Mouse (Mus musculus) liver, embryonic 15.5 days (tissue): ENCODE measurements around the gene Ubd. TPM values are rescaled to one million over a fixed set of nuclear protein-coding genes. Genes with fewer than 3 reads are reported as not detected.

ENCODE experiments used
- ATAC-seq: fragments of 200-750 bp; cut with Nextera tagmentation; 2 replicates; pipeline ENCODE4 v1.8.0; 2017; ENCODE audit warnings: moderate number of reproducible peaks, mild to moderate bottlenecking, moderate library complexity; ENCODE audit not compliant: insufficient read depth
- H3K27ac ChIP-seq: fragments of 300-500 bp; sonication (generic); replicated peaks from 2 replicates; pipeline ENCODE4 v1.5.1; 2015; ENCODE audit warnings: mild to moderate bottlenecking, inconsistent platforms
- H3K27me3 ChIP-seq: fragments of 300-500 bp; sonication (generic); 2 replicates; pipeline ENCODE4 v1.6.1; 2015; ENCODE audit warnings: mild to moderate bottlenecking, inconsistent platforms
- H3K36me3 ChIP-seq: fragments of 300-500 bp; sonication (generic); replicated peaks from 2 replicates; pipeline ENCODE4 v1.6.1; 2015; ENCODE audit warnings: moderate library complexity, mild to moderate bottlenecking, inconsistent platforms
- H3K4me1 ChIP-seq: fragments of 300-500 bp; sonication (generic); replicated peaks from 2 replicates; pipeline ENCODE4 v1.6.1; 2015; ENCODE audit warnings: inconsistent platforms
- H3K4me2 ChIP-seq: fragments of 300-500 bp; sonication (generic); 2 replicates; pipeline ENCODE4 v1.6.1; 2015; ENCODE audit warnings: moderate library complexity, mild to moderate bottlenecking, inconsistent platforms
- H3K4me3 ChIP-seq: fragments of 300-500 bp; sonication (generic); replicated peaks from 2 replicates; pipeline ENCODE4 v1.5.1; 2015; ENCODE audit warnings: mild to moderate bottlenecking, inconsistent platforms
- H3K9ac ChIP-seq: fragments of 300-500 bp; sonication (generic); 2 replicates; pipeline ENCODE4 v1.6.1; 2015; ENCODE audit warnings: moderate library complexity, mild to moderate bottlenecking, inconsistent platforms
- H3K9me3 ChIP-seq: fragments of 300-500 bp; sonication (generic); replicated peaks from 2 replicates; pipeline ENCODE4 v1.6.1; 2016; ENCODE audit warnings: inconsistent platforms
- WGBS: fragments of 180-500 bp; shearing (Covaris S2); methylation state at CpG from one replicate; pipeline ENCODE4 v1.1.7; 2015; ENCODE audit warnings: mixed read lengths; ENCODE audit not compliant: insufficient replicate concordance; 5-methylcytosine and 5-hydroxymethylcytosine counted together
- polyA plus RNA-seq: library from polyadenylated mRNA; unstranded; fragments of >200 nt; fragmentation: Nextera tagmentation; extraction: Ambion mirVana; gene quantifications from 2 replicates; pipeline ENCODE4 v1.2.1, GENCODE M21; 2015

The Ubd gene
- not detected in 2 replicates for polyA plus RNA-seq

GRCm38 (mm10) chr17:37193656-37194055, at the start of gene Ubd:
Ubd (plus strand) TSS chr17:37193892.
- H3K9ac ChIP-seq = no peak within 1 kb of the TSS
- no peak for ATAC-seq
- no peak within 1 kb of the TSS for H3K4me3 ChIP-seq
- WGBS = 60% methylated on average over 2 of the region's 2 CpGs
- H3K4me1 ChIP-seq = no peaks in the 10 kb centered on the region
- no peak within 1 kb of the TSS for H3K27ac ChIP-seq
- H3K27me3 ChIP-seq = peaks cover 38% of the 10 kb centered on the region
- H3K9me3 ChIP-seq = no peaks in the 10 kb centered on the region
- no peak within 1 kb of the TSS for H3K4me2 ChIP-seq
- no peaks in the 10 kb centered on the region for H3K36me3 ChIP-seq

GRCm38 (mm10) chr17:37161394-37161793, 32.3 kb upstream of the Ubd start, which contains the start of gene Olfr93:
Olfr93 (minus strand) TSS chr17:37161494.
- Histone ChIP-seq H3K27me3 (no peaks in the 10 kb centered on the region), H3K4me2 (no peak within 1 kb of the TSS), H3K9ac (no peak within 1 kb of the TSS), H3K27ac (no peak within 1 kb of the TSS), H3K9me3 (no peaks in the 10 kb centered on the region), H3K4me1 (no peaks in the 10 kb centered on the region), H3K36me3 (no peaks in the 10 kb centered on the region), H3K4me3 (no peak within 1 kb of the TSS)
- ATAC-seq = no peak

GRCm38 (mm10) chr17:37185474-37185873, 8.2 kb upstream of the Ubd start:
- H3K36me3 ChIP-seq = no peaks in the 10 kb centered on the region
- no peak overlapping the region for H3K27ac ChIP-seq
- H3K27me3 ChIP-seq = no peaks in the 10 kb centered on the region
- no peak overlapping the region for H3K9ac ChIP-seq
- no peaks in the 10 kb centered on the region for H3K9me3 ChIP-seq
- no peak overlapping the region for H3K4me3 ChIP-seq
- 19% methylated on average over 6 of the region's 6 CpGs for WGBS
- no peak overlapping the region for H3K4me2 ChIP-seq
- H3K4me1 ChIP-seq = no peaks in the 10 kb centered on the region
- no peak for ATAC-seq

GRCm38 (mm10) chr17:37190711-37191110, 3.0 kb upstream of the Ubd start:
- no peaks in the 10 kb centered on the region for H3K36me3 ChIP-seq
- H3K4me3 ChIP-seq = no peak overlapping the region
- H3K9me3 ChIP-seq = no peaks in the 10 kb centered on the region
- no peaks in the 10 kb centered on the region for H3K4me1 ChIP-seq
- WGBS = 33% methylated on average over 2 of the region's 2 CpGs
- no peak for ATAC-seq
- H3K9ac ChIP-seq = no peak overlapping the region
- H3K27me3 ChIP-seq = peaks cover 9% of the 10 kb centered on the region
- no peak overlapping the region for H3K27ac ChIP-seq
- no peak overlapping the region for H3K4me2 ChIP-seq

DNA sequence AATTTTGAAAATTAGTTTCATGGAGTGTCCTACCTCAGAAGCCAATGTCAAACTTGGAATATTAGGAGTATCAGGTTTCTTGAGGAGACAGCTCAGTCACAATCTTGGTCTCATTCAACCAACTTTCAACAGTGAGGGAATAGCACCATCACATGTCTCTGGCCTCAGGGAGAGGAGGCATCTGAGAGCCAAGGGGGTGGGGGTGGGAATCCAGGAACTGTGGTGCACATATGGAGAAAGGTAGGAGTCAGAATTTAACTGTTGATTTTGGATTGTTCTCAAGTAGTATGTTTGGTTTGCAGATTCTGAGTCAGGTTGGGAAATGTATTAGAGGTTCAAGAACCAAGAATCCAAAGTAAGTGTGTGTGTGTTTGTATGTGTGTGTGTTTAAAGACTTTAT, 660 bp upstream of the Ubd start:
- no peaks in the 10 kb centered on the region for H3K36me3 ChIP-seq
- no peak overlapping the region for H3K4me2 ChIP-seq
- peaks cover 32% of the 10 kb centered on the region for H3K27me3 ChIP-seq
- H3K27ac ChIP-seq = no peak overlapping the region
- no peak overlapping the region for H3K9ac ChIP-seq
- no peaks in the 10 kb centered on the region for H3K9me3 ChIP-seq
- no peak for ATAC-seq
- no peak overlapping the region for H3K4me3 ChIP-seq
- no peaks in the 10 kb centered on the region for H3K4me1 ChIP-seq

DNA sequence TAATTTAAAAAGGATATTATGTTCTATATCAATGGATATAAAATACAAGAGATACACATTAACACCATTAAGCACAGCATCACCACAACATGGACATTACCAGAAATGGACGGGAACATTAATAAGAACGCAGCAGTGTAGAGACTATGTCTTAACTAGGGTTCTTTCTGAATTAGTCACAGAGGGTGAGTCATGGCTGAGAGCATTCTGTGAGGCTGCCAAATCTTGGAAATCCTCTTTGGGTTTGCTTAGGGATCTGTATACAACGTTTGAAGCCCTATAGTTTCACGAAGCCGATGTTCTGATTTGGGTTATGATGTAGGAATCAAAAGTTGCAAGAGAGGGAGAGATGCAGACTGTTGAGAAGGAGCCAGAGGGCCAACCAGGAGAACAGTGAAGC, 1.1 kb downstream of the Ubd start:
- no peak overlapping the region for H3K4me2 ChIP-seq
- H3K9me3 ChIP-seq = no peaks in the 10 kb centered on the region
- H3K27me3 ChIP-seq = peaks cover 41% of the 10 kb centered on the region
- no peak overlapping the region for H3K9ac ChIP-seq
- H3K36me3 ChIP-seq = no peaks in the 10 kb centered on the region
- ATAC-seq = no peak
- H3K27ac ChIP-seq = no peak overlapping the region
- no peak overlapping the region for H3K4me3 ChIP-seq
- H3K4me1 ChIP-seq = no peaks in the 10 kb centered on the region
- 69% methylated on average over 5 of the region's 5 CpGs for WGBS

- 2% methylated on average over 77 of the region's 77 CpGs for WGBS
Observed at GRCm38 (mm10) chr17:37196845-37197724, 3.4 kb downstream of the Ubd start.

DNA sequence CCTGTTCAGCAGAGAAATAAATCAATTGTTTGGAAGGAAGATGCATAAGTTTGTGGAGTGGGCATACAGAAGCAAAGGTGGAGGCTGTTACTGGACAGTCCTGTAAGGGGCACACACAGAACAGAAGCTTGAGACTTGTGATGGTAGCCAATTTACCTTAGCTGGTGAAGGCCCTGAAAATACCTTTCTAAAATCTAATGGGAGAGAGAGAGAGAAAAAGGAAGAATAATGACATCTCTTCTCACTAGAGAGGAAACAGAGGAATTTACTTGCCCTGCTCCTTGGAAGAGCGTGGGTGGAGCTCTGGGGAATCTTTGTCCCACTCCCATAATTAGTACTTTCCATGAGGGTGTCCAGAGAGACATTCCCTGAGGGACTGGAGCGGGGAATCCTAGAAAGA, 7.2 kb downstream of the Ubd start, which contains the start of gene Olfr94:
Gene Olfr94, minus strand, starts transcription at position 101 of the 400 bp plus-strand sequence.
- H3K4me1 ChIP-seq = no peaks in the 10 kb centered on the region
- H3K4me2 ChIP-seq = no peak within 1 kb of the TSS
- ATAC-seq = no peak
- no peak within 1 kb of the TSS for H3K9ac ChIP-seq
- H3K27ac ChIP-seq = no peak within 1 kb of the TSS
- H3K36me3 ChIP-seq = no peaks in the 10 kb centered on the region
- no peak within 1 kb of the TSS for H3K4me3 ChIP-seq
- H3K27me3 ChIP-seq = peaks cover 30% of the 10 kb centered on the region
- no peaks in the 10 kb centered on the region for H3K9me3 ChIP-seq
- WGBS = 65% methylated on average over 2 of the region's 2 CpGs

More at GRCm38 (mm10) chr17:37196845-37197724, 3.4 kb downstream of the Ubd start:
- H3K36me3 ChIP-seq = no peaks in the 10 kb centered on the region
- no peak overlapping the region for H3K27ac ChIP-seq
- no peak for ATAC-seq
- no peaks in the 10 kb centered on the region for H3K9me3 ChIP-seq
- no peak overlapping the region for H3K9ac ChIP-seq
- peaks cover 41% of the 10 kb centered on the region for H3K27me3 ChIP-seq
- H3K4me2 ChIP-seq = peak overlapping the region; percentile 51
- H3K4me3 ChIP-seq = peak overlapping the region; percentile 22; the same call in 1 of the 2 replicates
- no peaks in the 10 kb centered on the region for H3K4me1 ChIP-seq

GRCm38 (mm10) chr17:37203206-37203916, 9.7 kb downstream of the Ubd start:
- ATAC-seq = no peak

DNA sequence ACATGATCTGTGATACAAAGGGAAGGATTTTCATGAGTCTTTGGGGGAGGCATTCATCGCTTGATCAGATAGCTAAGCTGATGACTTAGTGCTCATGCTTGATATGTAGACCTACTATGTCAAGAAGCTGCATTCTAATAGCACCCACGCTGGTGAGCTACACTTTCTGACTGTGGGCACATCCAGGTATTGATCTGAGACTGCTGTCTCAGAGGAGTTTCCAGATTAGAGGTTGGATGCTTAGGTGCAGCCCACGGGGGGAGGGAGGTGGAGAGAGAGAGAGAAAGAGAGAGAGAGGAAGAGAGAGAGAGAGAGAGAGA, 10.2 kb downstream of the Ubd start:
- no peak overlapping the region for H3K4me2 ChIP-seq
- H3K9me3 ChIP-seq = no peaks in the 10 kb centered on the region
- H3K36me3 ChIP-seq = no peaks in the 10 kb centered on the region
- H3K4me3 ChIP-seq = no peak overlapping the region
- WGBS = 26% methylated on average over 3 of the region's 3 CpGs
- peaks cover under 1% of the 10 kb centered on the region; the same call in 1 of the 2 replicates for H3K27me3 ChIP-seq
- no peak overlapping the region for H3K9ac ChIP-seq
- no peak overlapping the region for H3K27ac ChIP-seq
- ATAC-seq = no peak
- H3K4me1 ChIP-seq = no peaks in the 10 kb centered on the region

More at GRCm38 (mm10) chr17:37203206-37203916, 9.7 kb downstream of the Ubd start:
- H3K9me3 ChIP-seq = no peaks in the 10 kb centered on the region
- H3K4me3 ChIP-seq = no peak overlapping the region
- no peak overlapping the region for H3K4me2 ChIP-seq
- under 1% methylated on average over 4 of the region's 4 CpGs for WGBS
- no peaks in the 10 kb centered on the region for H3K4me1 ChIP-seq
- no peak overlapping the region for H3K27ac ChIP-seq
- no peak overlapping the region for H3K9ac ChIP-seq
- H3K36me3 ChIP-seq = no peaks in the 10 kb centered on the region
- peaks cover 6% of the 10 kb centered on the region for H3K27me3 ChIP-seq

GRCm38 (mm10) chr17:37210884-37211768, 17.4 kb downstream of the Ubd start:
- no peaks in the 10 kb centered on the region for H3K9me3 ChIP-seq
- H3K4me2 ChIP-seq = no peak overlapping the region
- H3K36me3 ChIP-seq = no peaks in the 10 kb centered on the region
- ATAC-seq = no peak
- H3K4me1 ChIP-seq = no peaks in the 10 kb centered on the region
- H3K27ac ChIP-seq = no peak overlapping the region
- H3K27me3 ChIP-seq = peaks cover 15% of the 10 kb centered on the region
- 15% methylated on average over 40 of the region's 40 CpGs for WGBS
- H3K9ac ChIP-seq = no peak overlapping the region
- no peak overlapping the region for H3K4me3 ChIP-seq
